Mouse (Mus musculus): ENCODE measurements around the gene Pex14. TPM values are rescaled to one million over a fixed set of nuclear protein-coding genes. Genes with fewer than 3 reads are reported as not detected.
"Not testable (repeated sequence)": the region's sequence is repeated elsewhere in the genome, so short reads cannot be mapped to it uniquely, and the experiment has no call there.

The Pex14 gene
- polyA plus RNA-seq, 1 experiment = 17.3 TPM

GRCm38 (mm10) chr4:149103875-149104561, 4.3 kb upstream of the Pex14 start, which contains the start of gene Dffa:
Gene Dffa, plus strand, starts transcription at chr4:149104146.
- Histone ChIP-seq H3K27ac (ENCODE audit: insufficient read depth, low read length) (no peak within 1 kb of the TSS), H3K4me1 (ENCODE audit: control insufficient read depth, insufficient read depth, insufficient read length) (peaks cover 5% of the 10 kb centered on the region; the same call in 1 of the 2 replicates), H3K36me3 (ENCODE audit: control insufficient read depth, insufficient read depth, low read length) (no peaks in the 10 kb centered on the region), H3K27me3 (ENCODE audit: control insufficient read depth, insufficient read depth, low read length) (no peaks in the 10 kb centered on the region), H3K4me3 (ENCODE audit: extremely low read depth, insufficient read depth, insufficient read length) (peak within 1 kb of the TSS; percentile 77)
- WGBS = under 1% methylated on average over 35 of the region's 35 CpGs
- DNase-seq (ENCODE audit: low read depth in 1 of 2, low spot score in 2 of 2) = peak; percentile 69 to 93
- TF ChIP-seq CTCF (IDR thresholded peaks at IDR 0.05; ENCODE audit: extremely low read depth, insufficient read depth, insufficient read length, insufficient replicate concordance) (no peak), POLR2A (IDR thresholded peaks at IDR 0.05; ENCODE audit: low read depth, low read length) (no peak)

DNA sequence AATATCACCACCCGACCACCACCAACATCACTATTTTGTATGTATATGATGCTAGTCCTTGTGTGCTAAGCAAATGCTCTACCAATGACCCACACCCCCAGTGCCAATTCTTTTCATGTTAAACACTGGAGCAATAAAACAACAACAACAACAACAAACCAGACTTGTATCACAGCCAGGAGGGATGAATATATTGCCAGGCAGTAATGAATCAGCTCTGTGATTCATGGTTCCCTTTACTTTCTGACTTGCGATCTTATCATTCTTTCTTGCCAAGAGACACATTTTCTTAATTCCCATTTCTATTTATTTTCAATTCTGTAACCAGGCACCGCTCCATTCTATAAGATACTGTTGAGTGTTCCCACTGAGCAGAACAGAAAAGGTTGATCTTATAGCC, 1.8 kb upstream of the Pex14 start:
- Histone ChIP-seq H3K4me3 (ENCODE audit: extremely low read depth, insufficient read depth, insufficient read length) (no peak overlapping the region), H3K36me3 (ENCODE audit: control insufficient read depth, insufficient read depth, low read length) (no peaks in the 10 kb centered on the region), H3K27me3 (ENCODE audit: control insufficient read depth, insufficient read depth, low read length) (no peaks in the 10 kb centered on the region), H3K27ac (ENCODE audit: insufficient read depth, low read length) (no peak overlapping the region), H3K4me1 (ENCODE audit: control insufficient read depth, insufficient read depth, insufficient read length) (peaks cover 10% of the 10 kb centered on the region)
- 83% methylated on average over 3 of the region's 3 CpGs for WGBS
- no peak for DNase-seq (ENCODE audit: low read depth in 1 of 2, low spot score in 2 of 2)
- TF ChIP-seq POLR2A (IDR thresholded peaks at IDR 0.05; ENCODE audit: low read depth, low read length) = no peak
- TF ChIP-seq CTCF (IDR thresholded peaks at IDR 0.05; ENCODE audit: extremely low read depth, insufficient read depth, insufficient read length, insufficient replicate concordance) = no peak

DNA sequence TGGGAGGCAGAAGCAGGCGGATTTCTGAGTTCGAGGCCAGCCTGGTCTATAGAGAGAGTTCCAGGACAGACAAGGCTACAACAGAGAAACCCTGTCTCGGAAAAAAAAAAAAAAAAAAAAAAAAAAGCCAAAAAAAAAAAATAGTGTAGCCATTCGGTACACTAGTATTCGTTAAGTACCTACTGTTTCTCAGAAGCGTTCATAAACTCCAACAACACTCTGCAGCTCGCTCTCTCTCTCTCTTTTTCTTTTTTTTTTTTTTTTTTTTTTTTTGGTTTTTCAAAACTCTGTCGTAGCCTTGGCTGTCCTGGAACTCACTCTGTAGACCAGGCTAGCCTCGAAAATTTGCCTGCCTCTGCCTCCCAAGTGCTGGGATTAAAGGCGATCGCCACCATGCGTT, 773 bp upstream of the Pex14 start:
- WGBS = 85% methylated on average over 12 of the region's 12 CpGs
- H3K4me3 ChIP-seq (ENCODE audit: extremely low read depth, insufficient read depth, insufficient read length); H3K27me3 ChIP-seq (ENCODE audit: control insufficient read depth, insufficient read depth, low read length); H3K27ac ChIP-seq (ENCODE audit: insufficient read depth, low read length); DNase-seq (ENCODE audit: low read depth in 1 of 2, low spot score in 2 of 2); H3K4me1 ChIP-seq (ENCODE audit: control insufficient read depth, insufficient read depth, insufficient read length); H3K36me3 ChIP-seq (ENCODE audit: control insufficient read depth, insufficient read depth, low read length): not testable (repeated sequence)

GRCm38 (mm10) chr4:149098571-149098970, 1.1 kb downstream of the Pex14 start:
- WGBS = 9% methylated on average over 11 of the region's 11 CpGs
- peak overlapping the region; percentile 79 for H3K4me3 ChIP-seq (ENCODE audit: extremely low read depth, insufficient read depth, insufficient read length)
- DNase-seq (ENCODE audit: low read depth in 1 of 2, low spot score in 2 of 2) = no peak
- H3K4me1 ChIP-seq (ENCODE audit: control insufficient read depth, insufficient read depth, insufficient read length) = peaks cover 5% of the 10 kb centered on the region
- no peaks in the 10 kb centered on the region for H3K27me3 ChIP-seq (ENCODE audit: control insufficient read depth, insufficient read depth, low read length)
- no peaks in the 10 kb centered on the region for H3K36me3 ChIP-seq (ENCODE audit: control insufficient read depth, insufficient read depth, low read length)
- TF ChIP-seq CTCF (IDR thresholded peaks at IDR 0.05; ENCODE audit: extremely low read depth, insufficient read depth, insufficient read length, insufficient replicate concordance) (no peak), POLR2A (IDR thresholded peaks at IDR 0.05; ENCODE audit: low read depth, low read length) (no peak)
- H3K27ac ChIP-seq (ENCODE audit: insufficient read depth, low read length) = no peak overlapping the region

GRCm38 (mm10) chr4:149097956-149098355, 1.7 kb downstream of the Pex14 start:
- no peaks in the 10 kb centered on the region for H3K36me3 ChIP-seq (ENCODE audit: control insufficient read depth, insufficient read depth, low read length)
- no peak overlapping the region for H3K27ac ChIP-seq (ENCODE audit: insufficient read depth, low read length)
- TF ChIP-seq POLR2A (IDR thresholded peaks at IDR 0.05; ENCODE audit: low read depth, low read length) (no peak), CTCF (IDR thresholded peaks at IDR 0.05; ENCODE audit: extremely low read depth, insufficient read depth, insufficient read length, insufficient replicate concordance) (no peak)
- WGBS = 74% methylated on average over 3 of the region's 3 CpGs
- H3K4me3 ChIP-seq (ENCODE audit: extremely low read depth, insufficient read depth, insufficient read length) = no peak overlapping the region
- DNase-seq (ENCODE audit: low read depth in 1 of 2, low spot score in 2 of 2) = no peak
- H3K4me1 ChIP-seq (ENCODE audit: control insufficient read depth, insufficient read depth, insufficient read length) = peaks cover 5% of the 10 kb centered on the region
- no peaks in the 10 kb centered on the region for H3K27me3 ChIP-seq (ENCODE audit: control insufficient read depth, insufficient read depth, low read length)

- 88% methylated on average over 8 of the region's 8 CpGs for WGBS
- no peak for DNase-seq (ENCODE audit: low read depth in 1 of 2, low spot score in 2 of 2)
- TF ChIP-seq CTCF (IDR thresholded peaks at IDR 0.05; ENCODE audit: extremely low read depth, insufficient read depth, insufficient read length, insufficient replicate concordance) = no peak
- no peak for TF ChIP-seq POLR2A (IDR thresholded peaks at IDR 0.05; ENCODE audit: low read depth, low read length)
- H3K27ac ChIP-seq (ENCODE audit: insufficient read depth, low read length) = no peak overlapping the region
- H3K27me3 ChIP-seq (ENCODE audit: control insufficient read depth, insufficient read depth, low read length) = no peaks in the 10 kb centered on the region
- H3K4me1 ChIP-seq (ENCODE audit: control insufficient read depth, insufficient read depth, insufficient read length) = no peaks in the 10 kb centered on the region
- no peak overlapping the region for H3K4me3 ChIP-seq (ENCODE audit: extremely low read depth, insufficient read depth, insufficient read length)
- H3K36me3 ChIP-seq (ENCODE audit: control insufficient read depth, insufficient read depth, low read length) = no peaks in the 10 kb centered on the region
Observed at GRCm38 (mm10) chr4:149091364-149091763, 8.3 kb downstream of the Pex14 start.

DNA sequence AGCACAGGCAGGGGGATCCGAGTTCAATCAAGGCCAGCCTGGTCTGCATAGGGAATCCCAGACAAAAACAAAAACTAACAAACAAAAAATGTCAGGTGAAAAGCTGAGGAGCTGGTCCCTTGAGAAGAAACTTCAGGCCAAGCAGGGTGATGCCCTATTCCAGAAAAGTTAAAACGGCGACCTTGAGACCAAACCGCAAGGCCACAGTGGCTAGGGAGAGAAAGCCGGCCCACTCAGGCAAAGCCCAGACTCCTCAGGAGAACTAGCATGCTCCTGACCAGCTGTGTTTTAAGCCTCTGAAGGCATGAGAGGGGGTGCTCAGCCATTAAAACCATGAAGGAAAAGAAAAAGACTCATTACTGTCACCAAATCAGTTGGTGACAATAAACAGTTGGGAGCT, 14.3 kb downstream of the Pex14 start:
- no peak for TF ChIP-seq POLR2A (IDR thresholded peaks at IDR 0.05; ENCODE audit: low read depth, low read length)
- no peak for TF ChIP-seq CTCF (IDR thresholded peaks at IDR 0.05; ENCODE audit: extremely low read depth, insufficient read depth, insufficient read length, insufficient replicate concordance)
- no peak for DNase-seq (ENCODE audit: low read depth in 1 of 2, low spot score in 2 of 2)
- H3K4me1 ChIP-seq (ENCODE audit: control insufficient read depth, insufficient read depth, insufficient read length) = no peaks in the 10 kb centered on the region
- H3K27ac ChIP-seq (ENCODE audit: insufficient read depth, low read length) = no peak overlapping the region
- 92% methylated on average over 5 of the region's 5 CpGs for WGBS
- no peaks in the 10 kb centered on the region for H3K27me3 ChIP-seq (ENCODE audit: control insufficient read depth, insufficient read depth, low read length)
- H3K4me3 ChIP-seq (ENCODE audit: extremely low read depth, insufficient read depth, insufficient read length) = no peak overlapping the region
- no peaks in the 10 kb centered on the region for H3K36me3 ChIP-seq (ENCODE audit: control insufficient read depth, insufficient read depth, low read length)

Data from spleen, adult 2 months (tissue).